Mouse (Mus musculus): ENCODE data around the gene Leng8.

GRCm38 (mm10) chr7:4136771-4137531 lies at the start of gene Leng8:
- peak; percentile 66 for TF ChIP-seq POLR2A (IDR thresholded peaks at IDR 0.05; ENCODE audit: borderline replicate concordance, extremely low read depth, insufficient read depth, insufficient read length, poor library complexity, severe bottlenecking)
- no peak for TF ChIP-seq CTCF (IDR thresholded peaks at IDR 0.05; ENCODE audit: borderline replicate concordance, extremely low read depth, insufficient read depth, insufficient read length)
